Mouse (Mus musculus) heart, postnatal 10 days (tissue): ENCODE data around the gene Mapk11. TPM values are rescaled to one million over a fixed set of nuclear protein-coding genes. Genes with fewer than 3 reads are reported as not detected.

Source experiments
- DNase-seq, 2 experiments: peaks; one replicate each; pipeline ENCODE4 v3.0.0; 2021
- intact Hi-C: fragments of 180-260 bp; cut with DNase I; formaldehyde crosslinking; loops from one replicate; pipeline ENCODE4 v1.15.1; 2025
- total RNA-seq, 2 experiments: library from RNA; stranded (reverse); gene quantifications; 2 replicates each; pipeline ENCODE4 v1.2.3; 2021

The Mapk11 gene
- total RNA-seq: 1 to 10 TPM; 4.1 to 4.8 TPM

GRCm38 (mm10) chr15:89149271-89150040, at the start of gene Mapk11:
Mapk11 (minus strand) TSS chr15:89149628.
- intact Hi-C loops: no loop called here
- peak; percentile 43 to 48 for DNase-seq

DNA sequence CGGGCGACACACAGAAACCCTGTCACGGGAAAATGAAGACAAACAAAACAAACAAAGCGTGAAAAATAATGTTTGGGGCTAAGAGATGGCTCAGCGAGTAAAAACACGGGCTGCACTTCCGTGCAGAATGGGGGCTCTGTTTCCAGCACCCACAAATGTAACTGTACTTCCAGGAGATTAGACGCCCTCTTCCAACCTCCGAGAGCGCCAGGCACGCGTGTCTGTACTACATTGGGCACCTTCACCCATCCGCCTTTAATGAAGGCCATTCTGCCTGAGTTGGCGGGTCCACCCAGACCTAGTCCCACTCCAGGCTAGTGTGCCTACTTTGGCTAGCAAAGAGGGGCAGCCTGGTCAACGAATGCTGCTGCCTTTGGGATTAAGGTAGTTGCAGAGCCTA, 47.6 kb upstream of the Mapk11 start:
- no peak for DNase-seq
- intact Hi-C loops: loop anchor here (5.0 kb wide), 1 partner anchor 75 kb away; the partner anchor contains the start of gene Tubgcp6

GRCm38 (mm10) chr15:89196313-89196706, 46.9 kb upstream of the Mapk11 start, which contains the start of gene Dennd6b:
Dennd6b (minus strand) TSS chr15:89196496.
- DNase-seq: peak; percentile 98
- intact Hi-C loops: loop anchor here (5.0 kb wide), 1 partner anchor 74 kb away; the partner anchor contains the start of gene Tubgcp6

DNA sequence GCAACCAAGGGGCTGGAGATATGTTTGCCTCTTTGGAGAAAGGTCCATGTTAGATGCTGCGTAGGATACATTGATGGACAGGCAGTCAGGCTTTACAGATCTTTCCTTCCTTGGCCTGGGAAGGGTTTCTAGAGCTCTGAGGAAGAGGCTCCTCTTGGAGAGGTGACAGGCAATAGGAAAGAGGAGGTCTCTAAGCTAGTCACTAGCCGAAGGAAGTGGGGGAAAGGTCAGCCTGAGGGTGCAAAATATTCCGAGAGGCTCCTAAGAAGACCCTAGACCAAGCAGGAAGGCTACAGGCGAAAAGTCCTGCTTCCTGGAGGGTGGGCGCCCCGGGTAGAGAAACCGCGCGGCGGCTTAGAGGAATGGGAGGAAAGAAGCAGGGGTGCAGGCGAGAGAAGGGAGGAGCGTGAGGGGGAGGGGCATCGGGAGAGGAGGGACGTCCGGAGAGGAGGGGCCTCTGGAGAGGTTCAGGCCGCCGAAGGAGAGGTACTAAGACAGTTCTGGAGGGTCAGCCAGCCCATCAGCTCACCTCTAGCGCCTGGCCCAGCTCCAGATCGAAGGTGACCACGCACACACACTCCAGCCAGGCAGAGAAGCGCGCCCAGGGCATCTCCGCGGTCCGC, 46.4 kb upstream of the Mapk11 start:
- peak; percentile 94 for DNase-seq
- intact Hi-C loops: loop anchor here (5.0 kb wide), 1 partner anchor 74 kb away; the partner anchor contains the start of gene Tubgcp6

- intact Hi-C loops: loop anchor here (5.0 kb wide), 1 partner anchor 73 kb away; the partner anchor contains the start of gene Tubgcp6
- DNase-seq: peak in 1 of 2 experiments; percentile 37
Observed at GRCm38 (mm10) chr15:89195261-89195681, 45.8 kb upstream of the Mapk11 start.

DNA sequence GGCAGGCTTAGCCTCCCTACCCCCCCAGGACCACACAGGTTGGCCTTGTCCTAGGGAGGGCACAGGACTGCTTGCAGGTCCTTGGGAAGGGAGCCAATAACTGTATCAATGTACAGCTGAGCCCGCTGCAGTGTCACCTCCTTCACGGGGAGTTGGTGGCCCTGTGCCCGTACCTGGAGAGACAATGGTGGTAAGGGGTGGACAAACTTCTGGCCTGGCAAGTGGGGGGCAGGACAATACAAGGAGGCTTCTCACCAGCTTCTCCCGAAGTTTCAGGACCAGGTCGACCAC, 35.5 kb upstream of the Mapk11 start:
- intact Hi-C loops: no loop called here
- DNase-seq: no peak

- DNase-seq: no peak
- intact Hi-C loops: no loop called here
Observed at GRCm38 (mm10) chr15:89184141-89184936, 34.9 kb upstream of the Mapk11 start.

- intact Hi-C loops: loop anchor here (2.0 kb wide), 1 partner anchor 28 kb away; the partner anchor contains the start of gene Ppp6r2
- no peak for DNase-seq
Observed at GRCm38 (mm10) chr15:89182842-89183241, 33.4 kb upstream of the Mapk11 start.

- peak; percentile 83 to 84 for DNase-seq
- intact Hi-C loops: loop anchor here (2.0 kb wide), 1 partner anchor 28 kb away; the partner anchor contains the start of gene Ppp6r2
Observed at GRCm38 (mm10) chr15:89182328-89182741, 32.9 kb upstream of the Mapk11 start.

DNA sequence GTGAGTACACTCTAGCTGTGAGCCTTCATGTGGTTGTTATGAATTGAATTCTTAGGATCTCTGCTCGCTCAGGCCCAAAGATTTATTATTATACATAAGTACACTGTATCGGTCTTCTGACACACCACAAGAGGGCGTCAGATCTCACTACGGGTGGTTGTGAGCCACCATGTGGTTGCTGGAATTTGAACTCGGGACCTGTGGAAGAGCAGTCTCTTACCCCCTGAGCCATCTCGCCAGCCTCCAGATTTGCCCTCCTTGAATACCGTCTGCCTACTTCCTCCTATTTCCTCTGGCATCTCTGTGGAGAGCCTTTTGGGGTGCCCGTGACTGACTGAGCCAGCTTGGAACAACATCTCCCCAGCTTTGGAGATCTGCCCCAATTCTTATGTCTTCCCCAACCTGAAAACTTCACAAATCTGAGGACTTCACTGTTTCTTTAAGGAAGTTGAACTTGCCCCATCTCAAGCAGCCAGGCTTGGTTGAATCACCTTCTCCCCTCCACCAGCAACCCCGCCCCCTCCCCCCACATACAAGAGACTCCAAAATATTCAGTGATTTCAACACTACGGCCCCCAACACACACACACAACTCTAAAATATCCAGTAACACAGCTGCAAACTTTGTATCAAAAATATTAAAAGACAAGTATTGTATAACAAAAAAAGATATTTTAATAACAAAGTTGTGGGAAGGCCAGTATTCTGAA, 32.3 kb upstream of the Mapk11 start:
- peak; percentile 24 to 42 for DNase-seq
- intact Hi-C loops: loop anchor here (2.0 kb wide), 1 partner anchor 29 kb away; the partner anchor contains the start of gene Ppp6r2

DNA sequence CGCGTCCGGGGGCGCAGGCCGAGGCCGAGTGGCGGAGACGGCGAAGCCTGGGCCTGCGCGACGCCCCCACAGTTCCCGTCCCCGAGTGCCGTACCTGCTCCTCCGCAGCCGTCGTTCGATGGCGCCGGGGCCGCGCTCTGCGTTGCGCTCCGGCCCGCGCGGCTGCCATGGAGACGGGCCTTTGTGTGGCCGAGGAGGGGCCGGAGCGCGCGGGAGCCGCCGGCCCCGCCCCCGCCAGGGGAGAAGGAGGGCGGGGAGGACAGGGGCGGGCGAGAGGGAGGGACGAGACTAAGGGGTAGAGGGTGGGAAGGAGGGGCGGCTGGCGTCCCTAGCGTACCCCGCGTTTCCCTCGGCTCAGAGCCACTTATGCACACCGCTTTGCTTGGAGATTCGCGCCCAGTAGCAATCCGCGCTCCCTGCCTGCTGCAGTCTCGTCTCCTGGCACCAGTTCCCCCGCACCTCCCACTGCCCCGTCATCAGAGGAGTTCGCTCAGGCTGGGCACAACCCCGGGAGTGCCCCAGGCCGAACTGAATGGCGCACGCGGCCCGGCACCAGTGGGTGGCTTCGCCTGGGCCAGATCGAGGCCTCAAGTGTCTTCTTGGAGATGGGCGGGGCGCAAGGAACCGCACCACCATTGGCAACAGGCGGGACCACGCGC, 31.3 kb upstream of the Mapk11 start, which contains the start of gene Plxnb2:
Gene Plxnb2 (minus strand): TSS at position 218 of the 659 bp plus-strand sequence.
- DNase-seq: peak; percentile 88
- intact Hi-C loops: no loop called here

DNA sequence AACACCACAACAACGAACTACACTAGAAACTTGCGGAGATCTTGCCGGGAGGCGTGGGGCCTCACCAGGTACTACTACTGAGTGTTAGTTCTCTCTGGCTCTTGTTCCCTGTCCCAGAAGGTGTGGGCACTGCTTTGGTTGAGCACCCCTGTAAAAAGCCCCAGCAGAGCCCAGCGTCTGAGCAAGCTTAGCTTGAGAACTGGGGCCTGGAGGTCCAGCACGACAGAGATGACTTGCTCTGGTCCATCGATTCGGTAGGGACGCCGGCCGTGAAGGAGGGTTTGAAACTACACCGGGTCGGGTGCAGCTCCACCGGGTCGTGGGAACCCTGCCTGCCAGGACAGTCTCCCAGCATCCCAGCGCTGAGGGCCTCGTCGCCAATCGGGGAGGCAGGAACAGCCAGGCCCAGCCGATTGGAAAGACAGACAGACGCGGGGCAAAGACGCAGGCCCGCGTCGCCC, 30.7 kb upstream of the Mapk11 start:
- DNase-seq: peak; percentile 60 to 67
- intact Hi-C loops: no loop called here

GRCm38 (mm10) chr15:89179630-89179964, 30.2 kb upstream of the Mapk11 start:
- peak in 1 of 2 experiments; percentile 24 for DNase-seq
- intact Hi-C loops: no loop called here

GRCm38 (mm10) chr15:89178954-89179629, 29.7 kb upstream of the Mapk11 start:
- peak; percentile 87 to 90 for DNase-seq
- intact Hi-C loops: no loop called here

DNA sequence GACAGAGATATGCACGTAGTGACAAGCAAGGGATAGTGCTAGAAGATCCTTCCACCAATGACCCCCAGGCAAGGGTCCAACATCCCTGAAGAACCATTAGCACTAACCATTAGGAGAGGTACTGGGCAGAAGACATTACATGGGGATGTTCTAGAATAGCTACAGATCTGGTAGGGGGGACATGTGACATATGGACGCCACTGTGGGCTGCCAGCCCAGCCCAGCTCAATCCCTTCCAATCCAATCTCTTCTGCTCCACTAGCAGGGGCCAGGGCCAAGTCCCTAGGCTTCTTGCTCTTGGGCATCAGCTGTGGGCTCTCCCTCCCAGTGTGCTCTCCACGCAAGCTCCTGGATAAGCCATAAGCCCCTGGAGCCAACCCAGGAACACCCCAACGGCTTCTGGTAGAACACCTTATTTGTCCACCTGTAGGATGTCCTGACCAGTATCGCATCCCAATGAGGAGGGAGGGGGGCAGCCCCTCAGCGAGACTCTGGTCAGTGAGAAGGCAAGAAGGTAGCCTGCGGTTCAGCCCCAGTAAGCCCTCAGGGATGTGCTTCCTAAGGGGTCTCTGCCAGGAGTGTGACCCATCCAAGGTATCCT, 28.9 kb upstream of the Mapk11 start:
- DNase-seq: peak; percentile 51 to 55
- intact Hi-C loops: no loop called here

DNA sequence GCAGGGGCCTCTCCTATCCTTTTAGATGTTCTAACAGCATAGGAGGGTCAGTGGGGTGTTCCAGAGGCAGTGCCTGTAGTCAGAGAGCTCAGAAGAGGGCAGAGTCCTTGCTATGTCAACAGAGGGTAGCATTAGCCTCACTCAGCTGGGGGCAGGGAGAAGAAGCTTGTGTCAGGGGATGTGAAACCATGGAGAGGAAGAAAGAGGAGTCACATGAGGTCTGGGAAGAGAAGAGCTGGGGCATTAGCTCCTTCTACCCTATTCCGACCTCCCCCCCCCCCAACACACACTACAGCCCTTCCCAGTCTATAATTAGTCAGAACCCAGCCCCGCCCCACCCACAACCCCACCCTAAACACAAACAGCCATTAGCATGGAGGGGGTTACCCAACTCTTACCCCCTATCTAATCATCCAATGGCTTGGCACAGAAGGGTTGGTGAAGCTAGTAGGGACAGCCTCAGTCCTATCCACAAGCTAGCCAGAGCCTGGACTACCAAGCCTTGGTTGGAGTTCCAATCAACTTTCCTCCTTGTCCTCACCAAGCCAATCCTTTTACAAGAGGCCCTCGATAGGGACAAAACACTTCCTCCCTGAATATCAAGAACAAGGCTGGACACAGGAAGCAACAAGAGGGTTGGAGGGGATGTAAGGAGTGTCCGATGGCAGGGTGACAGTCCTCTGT, 28.3 kb upstream of the Mapk11 start:
- intact Hi-C loops: no loop called here
- peak; percentile 41 to 48 for DNase-seq

GRCm38 (mm10) chr15:89177121-89177520, 27.7 kb upstream of the Mapk11 start:
- intact Hi-C loops: no loop called here
- DNase-seq: peak; percentile 96
